Mouse (Mus musculus): Measurements from ENCODE around the gene Casz1. TPM values are rescaled to one million over a fixed set of nuclear protein-coding genes. Genes with fewer than 3 reads are reported as not detected.

The Casz1 gene
- polyA plus RNA-seq, 1 experiment from 2014 or later, result 19.9 TPM

DNA sequence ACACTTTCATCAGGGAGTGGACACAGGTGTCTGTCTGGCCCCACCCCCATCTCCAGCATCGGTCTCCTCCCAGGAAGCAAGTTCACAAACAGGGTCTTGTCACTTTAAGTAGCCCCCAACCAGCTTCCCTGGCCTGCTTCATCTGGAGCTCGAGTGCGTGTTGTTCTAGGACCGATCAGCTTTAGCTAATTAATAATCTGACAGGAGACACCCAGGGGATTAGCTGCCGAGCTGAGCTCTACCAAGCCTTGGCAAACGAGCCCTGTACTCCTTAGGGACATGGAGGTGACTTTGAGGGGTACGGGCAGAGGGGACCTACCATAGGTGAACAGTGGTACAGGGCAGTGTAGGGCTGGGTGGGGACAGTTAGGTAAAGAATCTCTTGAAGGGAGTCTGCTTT, 40.7 kb downstream of the Casz1 start:
- no peak for ATAC-seq (replicated peaks; ENCODE audit: insufficient number of reproducible peaks, low FRiP score, low TSS enrichment)
- WGBS (ENCODE audit: insufficient replicate concordance), result 58% methylated on average over 7 of the region's 7 CpGs
- H3K4me2 ChIP-seq, result no peak overlapping the region

DNA sequence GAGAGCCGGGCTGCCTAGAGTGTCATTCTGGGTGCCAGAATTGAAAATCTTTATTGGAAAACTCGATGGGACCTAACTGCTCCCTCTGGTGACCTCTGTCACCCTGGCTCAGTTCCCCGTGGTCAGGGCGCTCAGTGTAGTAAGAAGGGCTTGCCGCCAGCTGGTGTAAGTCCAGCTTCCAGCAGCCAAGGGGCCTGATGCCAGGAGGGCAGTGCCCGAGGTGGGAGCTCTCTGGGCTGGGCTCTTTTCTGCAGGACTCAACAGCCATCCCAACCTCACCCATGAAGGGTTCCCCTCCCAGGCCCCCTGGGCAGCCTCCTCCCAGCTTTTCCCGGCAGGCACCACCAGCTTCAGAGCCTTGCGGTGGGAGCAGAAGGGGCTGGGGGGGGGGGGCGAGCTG, 42.0 kb downstream of the Casz1 start:
- Histone ChIP-seq H3K4me3 (ENCODE audit: low read depth, low read length) (no peak overlapping the region), H3K4me2 (no peak overlapping the region), H3K27me3 (ENCODE audit: control insufficient read depth, insufficient read depth, low read length) (0 out of 2 replicates have a peak, but pooled peaks cover 3% of the 10 kb centered on the region), H3K36me3 (ENCODE audit: control insufficient read depth, insufficient read depth, low read length) (no peaks in the 10 kb centered on the region), H3K9me3 (replicated peaks; ENCODE audit: control insufficient read depth, low read length) (no peaks in the 10 kb centered on the region), H3K9ac (ENCODE audit: low read depth, low read length) (no peak overlapping the region), H3K27ac (ENCODE audit: low read depth, low read length) (no peak overlapping the region), H3K4me1 (ENCODE audit: control insufficient read depth, insufficient read depth, low read length) (peaks cover 15% of the 10 kb centered on the region; the same call in 1 of the 2 replicates)
- ATAC-seq (replicated peaks; ENCODE audit: insufficient number of reproducible peaks, low FRiP score, low TSS enrichment), result no peak
- WGBS (ENCODE audit: insufficient replicate concordance), result 57% methylated on average over 9 of the region's 9 CpGs

More for the DNA sequence above, 40.7 kb downstream of the Casz1 start:
- H3K9me3 ChIP-seq (replicated peaks; ENCODE audit: control insufficient read depth, low read length), result no peaks in the 10 kb centered on the region
- H3K4me1 ChIP-seq (ENCODE audit: control insufficient read depth, insufficient read depth, low read length), result peaks cover 15% of the 10 kb centered on the region; the same call in 1 of the 2 replicates
- no peak overlapping the region for H3K4me3 ChIP-seq (ENCODE audit: low read depth, low read length)
- H3K9ac ChIP-seq (ENCODE audit: low read depth, low read length), result no peak overlapping the region
- peaks cover 1% of the 10 kb centered on the region; the same call in 1 of the 2 replicates for H3K36me3 ChIP-seq (ENCODE audit: control insufficient read depth, insufficient read depth, low read length)
- no peak overlapping the region for H3K27ac ChIP-seq (ENCODE audit: low read depth, low read length)
- H3K27me3 ChIP-seq (ENCODE audit: control insufficient read depth, insufficient read depth, low read length), result 0 out of 2 replicates have a peak, but pooled peaks cover 3% of the 10 kb centered on the region

DNA sequence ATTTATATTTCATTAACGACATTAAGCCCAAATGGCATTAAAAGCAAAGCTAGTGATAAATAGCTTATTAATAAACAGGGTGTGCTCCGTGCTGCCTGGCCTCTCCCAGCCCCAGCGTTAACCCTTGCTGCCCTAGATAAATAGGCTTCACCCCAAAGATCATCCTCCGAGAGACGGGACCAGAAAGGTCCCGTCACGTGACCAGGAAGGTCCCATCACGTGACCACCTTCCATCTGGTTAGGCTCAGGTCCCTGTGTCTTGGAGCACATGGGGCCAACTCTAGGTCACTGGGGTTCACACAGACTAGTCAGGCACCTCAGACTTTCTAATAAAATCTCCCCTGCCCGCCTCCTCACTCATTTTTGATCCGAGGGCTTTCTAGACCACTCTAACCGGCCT, 42.5 kb downstream of the Casz1 start:
- no peak for ATAC-seq (replicated peaks; ENCODE audit: insufficient number of reproducible peaks, low FRiP score, low TSS enrichment)
- Histone ChIP-seq H3K4me2 (no peak overlapping the region), H3K9ac (ENCODE audit: low read depth, low read length) (no peak overlapping the region), H3K27me3 (ENCODE audit: control insufficient read depth, insufficient read depth, low read length) (0 out of 2 replicates have a peak, but pooled peaks cover 3% of the 10 kb centered on the region), H3K9me3 (replicated peaks; ENCODE audit: control insufficient read depth, low read length) (no peaks in the 10 kb centered on the region), H3K27ac (ENCODE audit: low read depth, low read length) (no peak overlapping the region), H3K4me1 (ENCODE audit: control insufficient read depth, insufficient read depth, low read length) (peaks cover 17% of the 10 kb centered on the region; the same call in 1 of the 2 replicates), H3K36me3 (ENCODE audit: control insufficient read depth, insufficient read depth, low read length) (no peaks in the 10 kb centered on the region), H3K4me3 (ENCODE audit: low read depth, low read length) (no peak overlapping the region)
- WGBS (ENCODE audit: insufficient replicate concordance), result 56% methylated on average over 11 of the region's 11 CpGs

DNA sequence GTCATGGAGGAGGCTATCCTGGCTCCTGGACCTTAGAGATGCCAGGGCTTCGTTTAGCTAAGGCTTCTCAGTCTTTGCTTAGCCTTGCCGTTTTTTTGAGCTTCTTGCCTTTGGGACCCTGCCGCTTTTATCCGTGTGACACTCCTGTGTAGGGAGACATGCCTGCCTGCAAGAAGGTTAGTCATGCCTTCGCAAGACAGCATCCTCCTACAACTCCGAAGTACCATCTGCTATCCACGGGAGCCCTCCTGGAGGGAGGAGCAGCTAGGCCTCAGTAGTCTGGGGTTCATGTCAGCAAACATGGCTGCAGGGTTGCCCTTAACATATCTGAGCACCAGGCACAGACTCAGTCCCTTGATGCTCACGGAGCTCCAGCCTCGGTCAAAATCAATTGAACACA, 43.4 kb downstream of the Casz1 start:
- no peak for ATAC-seq (replicated peaks; ENCODE audit: insufficient number of reproducible peaks, low FRiP score, low TSS enrichment)
- no peaks in the 10 kb centered on the region for H3K9me3 ChIP-seq (replicated peaks; ENCODE audit: control insufficient read depth, low read length)
- no peak overlapping the region for H3K9ac ChIP-seq (ENCODE audit: low read depth, low read length)
- 77% methylated on average over 9 of the region's 9 CpGs for WGBS (ENCODE audit: insufficient replicate concordance)
- 0 out of 2 replicates have a peak, but pooled peaks cover 1% of the 10 kb centered on the region for H3K27me3 ChIP-seq (ENCODE audit: control insufficient read depth, insufficient read depth, low read length)
- H3K36me3 ChIP-seq (ENCODE audit: control insufficient read depth, insufficient read depth, low read length), result no peaks in the 10 kb centered on the region
- H3K4me1 ChIP-seq (ENCODE audit: control insufficient read depth, insufficient read depth, low read length), result peaks cover 15% of the 10 kb centered on the region; the same call in 1 of the 2 replicates
- H3K4me3 ChIP-seq (ENCODE audit: low read depth, low read length), result no peak overlapping the region
- H3K27ac ChIP-seq (ENCODE audit: low read depth, low read length), result no peak overlapping the region
- H3K4me2 ChIP-seq, result no peak overlapping the region

DNA sequence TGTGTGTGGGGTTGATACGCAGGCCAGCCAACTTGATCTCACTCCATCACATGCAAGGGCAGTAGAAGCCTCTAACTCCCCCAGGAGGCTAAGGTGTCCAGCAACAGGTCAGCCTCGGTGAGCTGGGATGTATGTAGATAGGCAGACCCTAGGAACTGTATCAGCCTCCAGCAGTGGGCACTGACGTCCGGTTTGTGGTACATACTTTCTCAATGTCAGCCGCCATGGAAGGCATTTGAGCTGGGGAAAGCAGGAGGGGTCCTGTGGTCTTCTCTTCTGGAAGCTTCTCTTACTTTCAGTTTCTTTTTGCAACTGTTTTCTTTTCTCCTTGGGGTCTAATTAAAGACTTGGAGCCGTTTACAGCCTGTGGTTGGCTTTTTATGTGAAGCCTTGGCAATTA, 45.2 kb downstream of the Casz1 start:
- H3K27ac ChIP-seq (ENCODE audit: low read depth, low read length), result no peak overlapping the region
- H3K9ac ChIP-seq (ENCODE audit: low read depth, low read length), result no peak overlapping the region
- no peaks in the 10 kb centered on the region for H3K36me3 ChIP-seq (ENCODE audit: control insufficient read depth, insufficient read depth, low read length)
- no peak overlapping the region for H3K4me2 ChIP-seq
- peaks cover 14% of the 10 kb centered on the region; the same call in 1 of the 2 replicates for H3K4me1 ChIP-seq (ENCODE audit: control insufficient read depth, insufficient read depth, low read length)
- no peaks in the 10 kb centered on the region for H3K27me3 ChIP-seq (ENCODE audit: control insufficient read depth, insufficient read depth, low read length)
- H3K4me3 ChIP-seq (ENCODE audit: low read depth, low read length), result no peak overlapping the region
- no peaks in the 10 kb centered on the region for H3K9me3 ChIP-seq (replicated peaks; ENCODE audit: control insufficient read depth, low read length)
- 76% methylated on average over 6 of the region's 6 CpGs for WGBS (ENCODE audit: insufficient replicate concordance)
- no peak for ATAC-seq (replicated peaks; ENCODE audit: insufficient number of reproducible peaks, low FRiP score, low TSS enrichment)

DNA sequence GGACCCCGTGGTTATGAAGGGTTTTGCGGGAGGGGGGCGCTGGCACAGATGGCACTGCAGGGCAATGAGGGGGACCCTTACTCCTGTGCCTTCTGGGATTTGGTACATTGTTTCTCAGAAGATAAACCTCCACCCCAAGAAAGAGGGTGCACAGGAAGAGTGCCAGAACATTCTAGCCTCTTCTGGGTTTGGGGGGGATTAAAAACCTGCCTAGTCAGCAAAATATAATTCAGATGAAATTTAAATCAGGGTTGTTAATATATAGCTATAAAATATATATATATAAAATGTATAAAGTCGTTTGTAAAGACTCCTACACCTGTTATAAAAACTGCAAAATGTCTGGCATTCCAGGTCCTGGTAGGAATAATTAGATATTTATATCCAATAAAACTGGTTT, 48.8 kb downstream of the Casz1 start:
- H3K4me1 ChIP-seq (ENCODE audit: control insufficient read depth, insufficient read depth, low read length), result peaks cover 27% of the 10 kb centered on the region
- H3K36me3 ChIP-seq (ENCODE audit: control insufficient read depth, insufficient read depth, low read length), result no peaks in the 10 kb centered on the region
- no peak overlapping the region for H3K4me2 ChIP-seq
- H3K9ac ChIP-seq (ENCODE audit: low read depth, low read length), result no peak overlapping the region
- H3K9me3 ChIP-seq (replicated peaks; ENCODE audit: control insufficient read depth, low read length), result no peaks in the 10 kb centered on the region
- no peak overlapping the region for H3K27ac ChIP-seq (ENCODE audit: low read depth, low read length)
- H3K4me3 ChIP-seq (ENCODE audit: low read depth, low read length), result no peak overlapping the region
- 74% methylated on average over 4 of the region's 4 CpGs for WGBS (ENCODE audit: insufficient replicate concordance)
- ATAC-seq (replicated peaks; ENCODE audit: insufficient number of reproducible peaks, low FRiP score, low TSS enrichment), result no peak
- H3K27me3 ChIP-seq (ENCODE audit: control insufficient read depth, insufficient read depth, low read length), result peaks cover under 1% of the 10 kb centered on the region; the same call in 1 of the 2 replicates

DNA sequence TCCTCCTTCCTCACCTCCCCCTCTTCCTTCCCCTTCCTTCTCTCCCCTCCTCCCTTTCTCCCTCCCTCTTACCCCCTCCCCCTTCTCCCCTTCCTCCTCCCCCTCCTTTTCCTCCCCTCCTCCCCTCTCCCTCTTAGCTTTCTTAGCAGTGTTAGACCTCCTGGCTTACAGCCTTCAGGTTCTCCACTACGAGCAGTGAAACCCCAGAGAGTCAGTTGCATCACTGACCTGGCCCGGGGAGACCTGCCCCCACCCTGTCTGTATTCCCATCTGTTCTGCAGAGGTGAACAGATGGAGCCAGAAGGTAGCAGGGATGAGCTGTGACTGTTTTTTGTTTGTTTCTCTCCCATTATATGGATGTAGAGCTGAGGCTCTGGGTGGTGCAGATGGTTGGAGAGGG, 49.9 kb downstream of the Casz1 start:
- ATAC-seq (replicated peaks; ENCODE audit: insufficient number of reproducible peaks, low FRiP score, low TSS enrichment), result no peak
- H3K4me1 ChIP-seq (ENCODE audit: control insufficient read depth, insufficient read depth, low read length), result peaks cover 32% of the 10 kb centered on the region
- 20% methylated on average over 2 of the region's 2 CpGs for WGBS (ENCODE audit: insufficient replicate concordance)
- H3K9me3 ChIP-seq (replicated peaks; ENCODE audit: control insufficient read depth, low read length), result no peaks in the 10 kb centered on the region
- H3K36me3 ChIP-seq (ENCODE audit: control insufficient read depth, insufficient read depth, low read length), result no peaks in the 10 kb centered on the region
- no peak overlapping the region for H3K4me2 ChIP-seq
- H3K27ac ChIP-seq (ENCODE audit: low read depth, low read length), result no peak overlapping the region
- peaks cover 5% of the 10 kb centered on the region for H3K27me3 ChIP-seq (ENCODE audit: control insufficient read depth, insufficient read depth, low read length)
- H3K4me3 ChIP-seq (ENCODE audit: low read depth, low read length), result no peak overlapping the region
- H3K9ac ChIP-seq (ENCODE audit: low read depth, low read length), result no peak overlapping the region

DNA sequence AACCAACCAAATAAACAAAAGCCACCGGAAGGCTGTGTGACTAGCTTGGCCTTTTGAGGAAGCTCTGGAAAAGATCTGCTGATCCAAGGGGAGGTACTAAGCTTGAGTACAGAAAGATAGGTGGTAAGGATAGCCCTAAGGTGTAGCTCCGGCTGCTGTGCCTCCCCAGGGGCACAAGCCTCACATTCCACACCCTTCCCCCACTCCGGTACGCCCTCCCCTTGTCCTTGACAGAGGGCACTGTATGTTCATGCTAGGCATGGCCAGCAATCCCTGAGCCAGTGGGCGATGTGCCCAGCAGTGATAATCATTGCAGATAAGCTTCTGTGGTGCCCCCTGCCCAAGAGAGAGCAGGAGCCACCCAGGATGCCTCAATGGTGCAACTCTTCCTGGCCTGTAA, 51.3 kb downstream of the Casz1 start:
- Histone ChIP-seq H3K27me3 (ENCODE audit: control insufficient read depth, insufficient read depth, low read length) (peaks cover 10% of the 10 kb centered on the region), H3K27ac (ENCODE audit: low read depth, low read length) (no peak overlapping the region), H3K9ac (ENCODE audit: low read depth, low read length) (no peak overlapping the region), H3K36me3 (ENCODE audit: control insufficient read depth, insufficient read depth, low read length) (no peaks in the 10 kb centered on the region), H3K4me2 (no peak overlapping the region), H3K4me1 (ENCODE audit: control insufficient read depth, insufficient read depth, low read length) (peaks cover 44% of the 10 kb centered on the region), H3K4me3 (ENCODE audit: low read depth, low read length) (no peak overlapping the region), H3K9me3 (replicated peaks; ENCODE audit: control insufficient read depth, low read length) (no peaks in the 10 kb centered on the region)
- ATAC-seq (replicated peaks; ENCODE audit: insufficient number of reproducible peaks, low FRiP score, low TSS enrichment), result no peak
- WGBS (ENCODE audit: insufficient replicate concordance), result 62% methylated on average over 5 of the region's 5 CpGs

DNA sequence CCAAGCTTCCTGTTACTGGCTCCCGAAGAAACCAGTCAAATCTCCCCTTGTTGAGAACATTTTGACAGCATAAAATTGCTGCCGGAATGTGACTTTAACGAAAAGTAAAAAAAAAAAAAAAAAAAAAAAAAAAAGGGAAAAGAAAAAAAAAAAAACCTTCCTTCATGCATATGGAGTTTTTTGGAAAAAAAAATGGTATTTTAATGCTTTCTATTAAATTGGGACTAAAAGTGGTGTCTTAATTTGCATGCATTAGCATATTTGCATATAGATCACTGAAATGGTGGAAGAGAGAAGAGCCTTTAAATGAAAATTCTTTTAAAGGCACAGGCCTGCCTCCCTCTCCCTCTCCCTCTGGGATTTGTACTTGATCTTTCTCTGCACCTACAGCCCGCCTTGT, 52.0 kb downstream of the Casz1 start:
- Histone ChIP-seq H3K4me1 (ENCODE audit: control insufficient read depth, insufficient read depth, low read length) (peaks cover 44% of the 10 kb centered on the region), H3K27ac (ENCODE audit: low read depth, low read length) (peak overlapping the region; percentile 24; the same call in 1 of the 2 replicates), H3K9ac (ENCODE audit: low read depth, low read length) (no peak overlapping the region), H3K4me3 (ENCODE audit: low read depth, low read length) (no peak overlapping the region), H3K4me2 (no peak overlapping the region), H3K9me3 (replicated peaks; ENCODE audit: control insufficient read depth, low read length) (no peaks in the 10 kb centered on the region), H3K27me3 (ENCODE audit: control insufficient read depth, insufficient read depth, low read length) (peaks cover 13% of the 10 kb centered on the region), H3K36me3 (ENCODE audit: control insufficient read depth, insufficient read depth, low read length) (no peaks in the 10 kb centered on the region)
- ATAC-seq (replicated peaks; ENCODE audit: insufficient number of reproducible peaks, low FRiP score, low TSS enrichment), result no peak
- WGBS (ENCODE audit: insufficient replicate concordance), result 79% methylated on average over 4 of the region's 4 CpGs

All from heart, embryonic 11.5 days (tissue).